Mouse (Mus musculus) megakaryocyte, embryonic 14.5 days (primary cell): ENCODE results near the gene Kpna3. TPM values are rescaled to one million over a fixed set of nuclear protein-coding genes. Genes with fewer than 3 reads are reported as not detected.
"Not testable (repeated sequence)": the region's sequence is repeated elsewhere in the genome, so short reads cannot be mapped to it uniquely, and the experiment has no call there.

ENCODE experiments used
- H3K27me3 ChIP-seq: replicated peaks from 2 replicates; pipeline ENCODE3; 2012; ENCODE audit warnings: inconsistent platforms
- H3K36me3 ChIP-seq: replicated peaks from 2 replicates; pipeline ENCODE3; 2012; ENCODE audit warnings: low read length, inconsistent platforms, mixed read lengths
- H3K4me1 ChIP-seq: 2 replicates; pipeline ENCODE4 v1.6.1; 2012; ENCODE audit warnings: inconsistent platforms
- H3K4me3 ChIP-seq: replicated peaks from 2 replicates; pipeline ENCODE3; 2012; ENCODE audit warnings: moderate library complexity, mild to moderate bottlenecking, inconsistent platforms
- H3K9me3 ChIP-seq: 2 replicates; pipeline ENCODE4 v1.6.1; 2012; ENCODE audit warnings: inconsistent platforms
- FLI1 ChIP-seq: IDR thresholded peaks from 2 replicates; pipeline ENCODE4 v1.6.1; 2012; ENCODE audit warnings: low read length, inconsistent platforms, mixed read lengths
- GATA1 ChIP-seq: IDR thresholded peaks from 3 replicates; pipeline ENCODE4 v1.6.1; 2012; ENCODE audit warnings: mixed read lengths, low read length, inconsistent platforms, borderline replicate concordance
- polyA plus RNA-seq: library from polyadenylated mRNA; stranded (reverse); fragments of >175 nt; gene quantifications from 2 replicates; pipeline ENCODE4 v1.2.3, GENCODE M21; 2012; ENCODE audit warnings: low replicate concordance; ENCODE audit not compliant: insufficient read depth

Gene Kpna3
- polyA plus RNA-seq, 1 experiment = 1.5 TPM

- Histone ChIP-seq H3K4me1 (peaks cover 54% of the 10 kb centered on the region), H3K9me3 (no peaks in the 10 kb centered on the region), H3K36me3 (peaks cover 17% of the 10 kb centered on the region), H3K27me3 (no peaks in the 10 kb centered on the region), H3K4me3 (no peak overlapping the region)
- no peak for TF ChIP-seq FLI1
- no peak for TF ChIP-seq GATA1
These were observed 2.8 kb downstream of the Kpna3 start for GRCm38 (mm10) chr14:61436866-61437265.

GRCm38 (mm10) chr14:61428126-61428787 lies 11.4 kb downstream of the Kpna3 start:
- Histone ChIP-seq H3K36me3 (peaks cover 19% of the 10 kb centered on the region), H3K4me3 (no peak overlapping the region), H3K27me3 (no peaks in the 10 kb centered on the region), H3K4me1 (peaks cover 42% of the 10 kb centered on the region), H3K9me3 (no peaks in the 10 kb centered on the region)
- TF ChIP-seq FLI1 = no peak
- no peak for TF ChIP-seq GATA1

- Histone ChIP-seq H3K4me1 (peaks cover 32% of the 10 kb centered on the region), H3K36me3 (peaks cover 24% of the 10 kb centered on the region)
- H3K4me3 ChIP-seq, H3K9me3 ChIP-seq, H3K27me3 ChIP-seq: not testable (repeated sequence)
These were observed 12.6 kb downstream of the Kpna3 start for GRCm38 (mm10) chr14:61427095-61427494.

- TF ChIP-seq FLI1 = no peak
- no peak for TF ChIP-seq GATA1
- no peaks in the 10 kb centered on the region for H3K9me3 ChIP-seq
- no peaks in the 10 kb centered on the region for H3K27me3 ChIP-seq
- H3K4me3 ChIP-seq = no peak overlapping the region
- peaks cover 25% of the 10 kb centered on the region for H3K4me1 ChIP-seq
- peaks cover 24% of the 10 kb centered on the region for H3K36me3 ChIP-seq
These were observed 14.5 kb downstream of the Kpna3 start for GRCm38 (mm10) chr14:61425080-61425665.

GRCm38 (mm10) chr14:61415719-61416118 lies 24.0 kb downstream of the Kpna3 start:
- no peak overlapping the region for H3K4me3 ChIP-seq
- H3K9me3 ChIP-seq = no peaks in the 10 kb centered on the region
- H3K27me3 ChIP-seq = no peaks in the 10 kb centered on the region
- TF ChIP-seq GATA1 = no peak
- no peak for TF ChIP-seq FLI1
- H3K36me3 ChIP-seq = peaks cover 3% of the 10 kb centered on the region
- H3K4me1 ChIP-seq = peaks cover 49% of the 10 kb centered on the region

GRCm38 (mm10) chr14:61415311-61415710 lies 24.4 kb downstream of the Kpna3 start:
- peaks cover 52% of the 10 kb centered on the region for H3K4me1 ChIP-seq
- no peaks in the 10 kb centered on the region for H3K9me3 ChIP-seq
- no peak overlapping the region for H3K4me3 ChIP-seq
- H3K27me3 ChIP-seq = no peaks in the 10 kb centered on the region
- TF ChIP-seq GATA1 (no peak), FLI1 (no peak)
- peaks cover 3% of the 10 kb centered on the region for H3K36me3 ChIP-seq

- Histone ChIP-seq H3K4me1 (peaks cover 57% of the 10 kb centered on the region), H3K4me3 (no peak overlapping the region), H3K27me3 (no peaks in the 10 kb centered on the region), H3K36me3 (peaks cover 3% of the 10 kb centered on the region), H3K9me3 (no peaks in the 10 kb centered on the region)
- TF ChIP-seq GATA1 (no peak), FLI1 (no peak)
These were observed 24.9 kb downstream of the Kpna3 start for GRCm38 (mm10) chr14:61414808-61415207.

- TF ChIP-seq GATA1 (no peak), FLI1 (no peak)
- H3K4me1 ChIP-seq = peaks cover 58% of the 10 kb centered on the region
- no peaks in the 10 kb centered on the region for H3K9me3 ChIP-seq
- no peaks in the 10 kb centered on the region for H3K27me3 ChIP-seq
- no peak overlapping the region for H3K4me3 ChIP-seq
- peaks cover 3% of the 10 kb centered on the region for H3K36me3 ChIP-seq
These were observed 25.5 kb downstream of the Kpna3 start for GRCm38 (mm10) chr14:61414199-61414598.

- Histone ChIP-seq H3K9me3 (no peaks in the 10 kb centered on the region), H3K36me3 (peaks cover 3% of the 10 kb centered on the region), H3K4me1 (peaks cover 60% of the 10 kb centered on the region), H3K27me3 (no peaks in the 10 kb centered on the region), H3K4me3 (no peak overlapping the region)
- no peak for TF ChIP-seq GATA1
- TF ChIP-seq FLI1 = no peak
These were observed 26.0 kb downstream of the Kpna3 start for GRCm38 (mm10) chr14:61413686-61414085.

- Histone ChIP-seq H3K36me3 (peaks cover 3% of the 10 kb centered on the region), H3K4me1 (peaks cover 67% of the 10 kb centered on the region), H3K4me3 (no peak overlapping the region), H3K27me3 (no peaks in the 10 kb centered on the region), H3K9me3 (no peaks in the 10 kb centered on the region)
- TF ChIP-seq FLI1 (no peak), GATA1 (no peak)
These were observed 29.7 kb downstream of the Kpna3 start for GRCm38 (mm10) chr14:61410020-61410419.
